Mouse (Mus musculus) kidney, embryonic 15.5 days (tissue): ENCODE measurements at regions not wholly inside any gene's neighbourhood (a gene's known extent, or its start where the extent isn't known, plus 50 kb on each side); places are given as distances from the start of the nearest gene placed in this dataset.

Experiments used
- ATAC-seq: fragments of 200-750 bp; cut with Nextera tagmentation; replicated peaks from 2 replicates; pipeline ENCODE4 v1.8.0; 2017; ENCODE audit warnings: moderate TSS enrichment; ENCODE audit not compliant: low FRiP score
- H3K27ac ChIP-seq: fragments of 300-500 bp; sonication (generic); 2 replicates; pipeline ENCODE4 v1.5.1; 2015; ENCODE audit warnings: mild to moderate bottlenecking, inconsistent platforms
- H3K27me3 ChIP-seq: fragments of 300-500 bp; sonication (generic); 2 replicates; pipeline ENCODE4 v1.6.1; 2015; ENCODE audit warnings: inconsistent platforms
- H3K36me3 ChIP-seq: fragments of 300-500 bp; sonication (generic); 2 replicates; pipeline ENCODE4 v1.6.1; 2015; ENCODE audit warnings: inconsistent platforms
- H3K4me1 ChIP-seq: fragments of 300-500 bp; sonication (generic); 2 replicates; pipeline ENCODE4 v1.6.1; 2015; ENCODE audit warnings: inconsistent platforms
- H3K4me2 ChIP-seq: fragments of 300-500 bp; sonication (generic); 2 replicates; pipeline ENCODE4 v1.6.1; 2015; ENCODE audit warnings: moderate library complexity, mild to moderate bottlenecking, inconsistent platforms
- H3K4me3 ChIP-seq: fragments of 300-500 bp; sonication (generic); replicated peaks from 2 replicates; pipeline ENCODE4 v1.5.1; 2015; ENCODE audit warnings: mild to moderate bottlenecking, inconsistent platforms
- H3K9ac ChIP-seq: fragments of 300-500 bp; sonication (generic); 2 replicates; pipeline ENCODE4 v1.6.1; 2015; ENCODE audit warnings: mild to moderate bottlenecking, inconsistent platforms
- H3K9me3 ChIP-seq: fragments of 300-500 bp; sonication (generic); replicated peaks from 2 replicates; pipeline ENCODE4 v1.6.1; 2016; ENCODE audit warnings: inconsistent platforms
- WGBS: fragments of 180-500 bp; shearing (Covaris S2); methylation state at CpG from one replicate; pipeline ENCODE4 v1.1.7; 2015; ENCODE audit warnings: mixed read lengths; 5-methylcytosine and 5-hydroxymethylcytosine counted together

DNA sequence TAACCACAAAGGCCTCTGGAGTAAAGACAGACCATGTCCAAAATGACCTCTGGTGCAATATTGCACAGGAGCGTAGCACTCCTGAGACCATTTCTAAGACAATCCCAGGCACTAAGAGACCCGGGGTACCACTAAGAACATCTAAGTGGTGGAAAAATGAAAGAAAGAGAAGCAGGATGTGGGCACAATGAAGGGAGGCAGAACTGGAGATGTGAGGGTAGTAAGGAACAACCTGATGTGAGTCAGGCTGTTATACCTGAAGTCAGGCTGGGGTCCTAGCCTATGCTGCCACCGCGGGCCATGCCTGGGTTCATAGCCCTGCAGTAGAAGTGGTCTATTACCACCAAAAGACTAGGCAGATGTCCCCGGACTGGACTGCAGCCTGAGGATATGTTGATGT, 1051.4 kb downstream of the Gsdmc2 start:
- no peak overlapping the region for H3K27ac ChIP-seq
- 95% methylated on average over 5 of the region's 5 CpGs for WGBS
- ATAC-seq, result no peak

DNA sequence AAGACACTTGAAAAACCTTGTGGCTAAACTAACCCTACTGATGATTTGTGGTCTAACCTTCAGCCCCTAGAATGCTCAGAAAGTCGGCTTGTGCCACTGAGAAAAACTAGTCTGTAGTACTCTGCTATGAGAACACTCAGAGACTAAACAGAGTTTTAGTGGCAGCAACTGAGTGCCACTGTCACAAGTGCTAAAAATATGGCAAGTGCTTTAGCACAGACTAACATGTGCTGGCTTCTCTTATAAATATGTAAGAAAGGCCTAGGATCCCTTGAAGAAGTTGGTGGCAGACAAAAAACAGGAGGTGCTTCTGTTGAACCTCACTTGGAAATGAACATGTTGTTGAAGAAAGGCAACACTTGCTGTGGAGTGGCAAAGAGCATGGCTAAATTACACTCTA, 1052.9 kb downstream of the Gsdmc2 start:
- H3K9ac ChIP-seq, result no peak overlapping the region
- H3K4me3 ChIP-seq, result no peak overlapping the region
- 71% methylated on average over 1 of the region's 1 CpGs for WGBS
- no peaks in the 10 kb centered on the region for H3K27me3 ChIP-seq
- ATAC-seq, result no peak
- no peak overlapping the region for H3K27ac ChIP-seq
- H3K4me1 ChIP-seq, result no peaks in the 10 kb centered on the region
- H3K4me2 ChIP-seq, result no peak overlapping the region
- no peaks in the 10 kb centered on the region for H3K9me3 ChIP-seq
- H3K36me3 ChIP-seq, result no peaks in the 10 kb centered on the region

More for the DNA sequence above, 1051.4 kb downstream of the Gsdmc2 start:
- Histone ChIP-seq H3K4me2 (no peak overlapping the region), H3K36me3 (no peaks in the 10 kb centered on the region), H3K9me3 (no peaks in the 10 kb centered on the region), H3K9ac (no peak overlapping the region), H3K4me3 (no peak overlapping the region), H3K27me3 (no peaks in the 10 kb centered on the region), H3K4me1 (no peaks in the 10 kb centered on the region)

DNA sequence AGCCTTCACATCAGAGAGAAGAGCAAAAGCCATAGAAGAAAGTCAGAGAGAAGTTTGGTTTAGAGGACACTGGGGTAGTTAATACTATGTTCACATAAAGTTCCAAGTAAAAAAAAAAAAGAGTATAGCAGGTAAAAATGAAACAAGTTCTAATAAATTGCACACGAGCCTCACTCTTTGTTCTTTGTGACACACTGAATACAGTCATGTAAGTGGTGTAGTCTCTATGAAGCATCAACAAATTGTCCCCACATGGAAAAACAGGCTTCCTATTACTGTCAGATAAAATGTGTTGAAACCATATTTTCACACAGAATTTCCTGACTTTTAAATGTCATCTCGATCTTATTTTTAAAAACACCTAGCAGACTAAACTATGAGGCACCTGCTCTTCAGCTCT, 1057.2 kb downstream of the Gsdmc2 start:
- WGBS, result 87% methylated on average over 2 of the region's 2 CpGs
- H3K4me1 ChIP-seq, result no peaks in the 10 kb centered on the region

DNA sequence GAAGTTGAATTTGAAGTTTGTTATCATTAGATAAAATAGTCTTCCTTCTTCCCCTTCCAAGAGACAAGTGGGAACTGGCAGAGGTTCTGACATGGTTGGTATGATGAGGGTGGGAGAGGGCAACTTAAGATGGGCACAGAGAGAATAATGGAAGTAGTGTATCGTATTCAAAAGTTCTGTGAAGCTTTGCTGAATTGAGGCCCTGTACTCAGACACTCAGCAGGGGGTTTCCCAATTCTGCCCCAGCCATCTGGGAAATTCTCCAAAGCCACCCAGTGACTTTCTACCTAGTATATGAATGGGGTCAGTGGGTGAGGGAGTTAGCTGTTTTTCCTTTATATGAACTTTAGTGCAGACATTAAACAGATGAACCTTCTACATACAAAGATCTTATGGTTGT, 1058.7 kb downstream of the Gsdmc2 start:
- no peaks in the 10 kb centered on the region for H3K27me3 ChIP-seq
- H3K9ac ChIP-seq, result no peak overlapping the region
- H3K4me2 ChIP-seq, result no peak overlapping the region
- H3K4me3 ChIP-seq, result no peak overlapping the region
- no peaks in the 10 kb centered on the region for H3K36me3 ChIP-seq
- no peak for ATAC-seq
- H3K9me3 ChIP-seq, result no peaks in the 10 kb centered on the region
- WGBS, result 86% methylated on average over 1 of the region's 1 CpGs
- H3K27ac ChIP-seq, result no peak overlapping the region
- no peaks in the 10 kb centered on the region for H3K4me1 ChIP-seq

More for the DNA sequence above, 1057.2 kb downstream of the Gsdmc2 start:
- no peak overlapping the region for H3K4me2 ChIP-seq
- ATAC-seq, result no peak
- H3K9ac ChIP-seq, result no peak overlapping the region
- H3K36me3 ChIP-seq, result no peaks in the 10 kb centered on the region
- no peaks in the 10 kb centered on the region for H3K9me3 ChIP-seq
- no peaks in the 10 kb centered on the region for H3K27me3 ChIP-seq
- no peak overlapping the region for H3K27ac ChIP-seq
- H3K4me3 ChIP-seq, result no peak overlapping the region

DNA sequence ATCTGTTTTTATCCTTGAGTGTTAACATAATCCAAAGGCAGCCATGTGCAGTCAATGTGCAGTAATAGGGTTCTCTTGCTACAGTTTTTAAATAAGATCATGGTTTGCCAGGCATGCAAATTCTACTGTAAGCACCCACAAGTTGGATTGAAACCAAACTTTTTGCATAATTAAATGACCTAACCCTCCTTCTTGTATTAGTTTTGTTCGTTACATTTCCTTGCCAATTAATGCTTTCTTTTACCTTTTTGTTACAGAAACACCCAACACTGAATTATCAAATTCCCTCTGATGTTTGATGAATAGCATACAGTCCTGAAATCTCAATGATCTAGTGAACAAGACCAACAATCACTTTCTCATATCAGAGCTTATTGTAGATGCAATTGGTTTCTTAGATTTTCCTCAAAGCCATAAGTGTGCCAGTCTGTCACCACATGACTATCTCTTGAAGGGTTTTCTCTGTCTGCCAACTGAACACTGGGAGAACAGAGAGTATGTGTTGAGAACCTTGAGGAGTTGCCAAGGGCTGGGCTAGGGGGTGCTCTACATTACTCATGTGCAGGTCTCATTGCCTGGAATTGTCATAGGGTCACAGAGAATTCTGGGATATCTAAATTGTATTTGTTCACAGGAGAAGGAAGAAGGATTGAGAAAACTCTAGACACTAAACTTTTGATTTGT, 1060.4 kb downstream of the Gsdmc2 start:
- WGBS, result 96% methylated on average over 1 of the region's 1 CpGs
- Histone ChIP-seq H3K27ac (no peak overlapping the region), H3K4me2 (no peak overlapping the region), H3K27me3 (no peaks in the 10 kb centered on the region), H3K9me3 (no peaks in the 10 kb centered on the region), H3K4me1 (no peaks in the 10 kb centered on the region), H3K4me3 (no peak overlapping the region), H3K36me3 (no peaks in the 10 kb centered on the region), H3K9ac (no peak overlapping the region)
- ATAC-seq, result no peak

DNA sequence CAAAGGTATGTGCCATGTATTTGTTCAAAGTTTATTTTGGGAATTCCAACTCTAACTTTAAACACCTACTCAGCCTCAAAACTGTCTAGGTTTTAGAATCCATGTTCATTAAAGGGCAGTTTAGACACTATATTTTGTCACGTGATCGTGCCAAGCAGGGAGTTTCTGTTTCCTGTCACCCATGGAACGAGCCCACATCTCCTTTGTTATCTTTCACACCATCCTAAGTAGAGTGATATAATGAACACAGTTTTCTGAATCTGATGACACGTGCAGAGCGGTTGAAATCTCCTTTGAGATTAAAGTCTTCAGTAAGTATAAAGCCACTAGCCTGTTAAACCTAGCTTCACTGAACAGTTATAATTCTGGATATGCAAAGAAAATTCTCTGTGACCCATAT, 1066.1 kb downstream of the Gsdmc2 start:
- ATAC-seq, result no peak
- H3K27ac ChIP-seq, result no peak overlapping the region
- WGBS, result 78% methylated on average over 5 of the region's 5 CpGs

DNA sequence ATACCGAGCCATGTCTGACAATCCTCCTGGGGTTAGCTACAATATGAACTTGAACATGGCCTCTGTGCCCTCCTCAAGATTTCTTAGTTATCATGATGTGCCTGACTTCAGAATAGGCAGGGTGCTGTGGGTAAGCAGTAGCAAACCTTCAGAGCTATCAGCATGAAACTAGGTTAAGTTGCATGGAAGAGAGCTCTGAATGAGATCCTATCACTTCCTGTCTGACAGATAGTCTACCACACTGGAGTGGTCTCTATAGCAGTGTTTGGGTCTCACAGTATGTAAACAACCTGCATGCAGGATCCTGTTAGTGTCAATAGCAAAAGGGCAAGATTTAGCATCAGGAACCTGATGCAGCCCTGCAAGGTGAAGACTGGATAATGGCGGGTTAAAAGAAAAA, 1092.3 kb downstream of the Gsdmc2 start:
- no peaks in the 10 kb centered on the region for H3K36me3 ChIP-seq
- WGBS, result 94% methylated on average over 2 of the region's 2 CpGs
- no peak overlapping the region for H3K4me2 ChIP-seq
- no peak for ATAC-seq
- H3K9me3 ChIP-seq, result no peaks in the 10 kb centered on the region
- no peak overlapping the region for H3K27ac ChIP-seq
- H3K27me3 ChIP-seq, result no peaks in the 10 kb centered on the region
- H3K9ac ChIP-seq, result no peak overlapping the region
- no peaks in the 10 kb centered on the region for H3K4me1 ChIP-seq
- no peak overlapping the region for H3K4me3 ChIP-seq

More for the DNA sequence above, 1066.1 kb downstream of the Gsdmc2 start:
- Histone ChIP-seq H3K4me3 (no peak overlapping the region), H3K36me3 (no peaks in the 10 kb centered on the region), H3K4me1 (no peaks in the 10 kb centered on the region), H3K9me3 (no peaks in the 10 kb centered on the region), H3K27me3 (no peaks in the 10 kb centered on the region), H3K4me2 (no peak overlapping the region), H3K9ac (no peak overlapping the region)

DNA sequence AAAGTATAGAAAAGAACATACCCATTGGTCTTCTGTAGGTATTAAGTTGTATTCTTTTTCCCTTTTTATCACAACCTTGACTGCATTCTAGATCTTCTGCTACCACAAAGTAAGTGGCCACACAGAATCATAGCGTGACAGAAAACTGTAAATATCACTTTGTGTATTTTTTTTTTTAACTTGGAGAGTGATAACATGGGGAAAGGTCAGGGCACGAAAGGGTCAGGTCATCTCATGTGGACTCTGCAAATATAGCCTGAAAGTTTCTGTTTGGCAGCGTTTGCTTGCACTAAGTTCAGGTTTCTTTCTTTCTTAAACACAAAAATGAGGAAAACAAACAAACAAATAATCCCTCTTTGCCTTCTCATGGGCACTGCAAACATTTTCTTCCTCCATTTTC, 1101.1 kb downstream of the Gsdmc2 start:
- Histone ChIP-seq H3K9me3 (no peaks in the 10 kb centered on the region), H3K27me3 (no peaks in the 10 kb centered on the region), H3K9ac (no peak overlapping the region), H3K36me3 (no peaks in the 10 kb centered on the region), H3K4me1 (no peaks in the 10 kb centered on the region), H3K4me2 (no peak overlapping the region), H3K27ac (no peak overlapping the region), H3K4me3 (no peak overlapping the region)
- 80% methylated on average over 3 of the region's 3 CpGs for WGBS
- ATAC-seq, result no peak

DNA sequence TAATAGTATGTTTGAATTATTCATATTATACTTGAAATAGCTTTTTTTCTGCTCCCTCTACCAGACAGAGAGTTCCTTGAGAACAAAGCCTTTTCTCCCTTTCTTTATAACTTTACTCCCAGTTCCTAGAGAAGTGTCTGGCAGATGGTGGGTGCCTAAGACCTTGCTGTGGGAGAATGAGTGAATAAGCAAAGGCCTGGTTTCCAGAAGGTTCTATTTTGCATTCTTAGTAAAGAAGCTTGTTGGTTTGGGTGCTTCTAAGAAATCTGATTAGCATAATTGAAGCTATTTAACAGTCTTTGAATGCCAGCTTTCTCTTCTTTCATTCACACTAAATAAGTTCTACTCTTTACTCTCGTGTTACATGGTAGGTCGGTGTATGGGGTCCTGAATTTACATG, 1104.2 kb downstream of the Gsdmc2 start:
- H3K9me3 ChIP-seq, result no peaks in the 10 kb centered on the region
- 91% methylated on average over 2 of the region's 2 CpGs for WGBS
- H3K27me3 ChIP-seq, result no peaks in the 10 kb centered on the region
- H3K4me3 ChIP-seq, result no peak overlapping the region
- no peak overlapping the region for H3K27ac ChIP-seq
- no peak overlapping the region for H3K9ac ChIP-seq
- no peaks in the 10 kb centered on the region for H3K4me1 ChIP-seq
- H3K36me3 ChIP-seq, result no peaks in the 10 kb centered on the region
- no peak overlapping the region for H3K4me2 ChIP-seq
- ATAC-seq, result no peak

DNA sequence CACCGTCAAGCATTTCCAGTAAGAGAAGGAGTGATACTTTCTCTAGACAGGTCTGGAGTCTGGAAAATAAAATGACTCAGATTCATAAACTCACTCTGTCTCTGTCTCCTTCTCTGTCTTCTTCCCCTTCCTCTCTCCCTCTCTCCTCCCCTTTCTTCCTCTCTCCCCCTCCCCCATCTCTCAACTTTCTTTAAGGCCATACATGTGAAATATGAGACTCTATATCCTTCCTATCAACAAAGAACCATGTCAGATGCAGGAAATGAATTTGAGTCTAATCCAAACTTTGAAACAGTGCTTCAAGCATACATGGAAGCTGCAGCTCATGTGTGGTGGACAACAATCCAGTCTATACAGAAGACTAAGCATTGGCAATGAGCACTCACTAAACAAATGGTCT, 1109.6 kb downstream of the Gsdmc2 start:
- Histone ChIP-seq H3K27ac (no peak overlapping the region), H3K4me1 (peaks cover 5% of the 10 kb centered on the region; the same call in 1 of the 2 replicates), H3K4me2 (no peak overlapping the region), H3K27me3 (no peaks in the 10 kb centered on the region), H3K9me3 (no peaks in the 10 kb centered on the region), H3K9ac (no peak overlapping the region), H3K36me3 (no peaks in the 10 kb centered on the region), H3K4me3 (no peak overlapping the region)
- no peak for ATAC-seq
- 72% methylated on average over 1 of the region's 1 CpGs for WGBS

DNA sequence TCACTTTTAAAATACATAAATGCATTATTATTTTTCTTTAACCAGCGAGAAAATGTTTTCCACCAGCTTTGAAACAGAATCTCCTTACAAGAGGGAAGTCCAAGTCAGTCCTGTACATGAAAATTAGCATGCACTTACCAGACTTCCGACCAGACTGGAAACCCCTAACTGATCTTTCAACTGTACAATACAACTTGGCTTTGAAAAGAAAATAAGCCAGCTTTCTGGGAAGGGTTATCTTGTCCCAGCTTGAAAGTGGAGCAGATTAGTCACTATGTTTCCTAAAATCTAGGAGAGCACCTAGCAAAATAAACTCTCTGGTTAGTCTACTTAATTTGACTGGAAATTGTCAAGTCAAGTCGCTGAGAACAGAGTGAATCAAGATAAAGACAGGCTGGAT, 1110.1 kb downstream of the Gsdmc2 start:
- WGBS, result 76% methylated on average over 3 of the region's 3 CpGs
- H3K4me1 ChIP-seq, result peaks cover 5% of the 10 kb centered on the region; the same call in 1 of the 2 replicates

DNA sequence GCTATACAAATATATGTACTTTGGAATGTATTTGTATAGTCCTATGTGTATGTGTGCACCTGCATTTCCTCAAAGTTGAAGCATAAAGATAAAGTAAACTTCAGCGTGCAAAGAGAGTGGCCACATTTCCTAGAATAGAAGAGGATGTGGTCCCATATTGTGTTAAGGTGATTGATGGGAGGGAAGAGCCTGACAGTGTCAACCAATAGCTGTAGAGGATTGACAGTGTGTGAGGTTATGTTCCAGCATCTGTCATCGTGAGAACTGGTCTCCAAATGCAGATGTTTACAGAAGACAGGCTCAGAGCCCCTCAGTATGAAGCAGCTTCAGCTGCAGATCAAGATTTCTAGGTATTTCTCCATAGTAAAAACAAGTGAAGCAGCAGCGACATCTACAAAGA, 1114.5 kb downstream of the Gsdmc2 start:
- Histone ChIP-seq H3K27ac (no peak overlapping the region), H3K4me3 (no peak overlapping the region), H3K4me2 (no peak overlapping the region), H3K9me3 (no peaks in the 10 kb centered on the region), H3K36me3 (no peaks in the 10 kb centered on the region), H3K4me1 (peaks cover 3% of the 10 kb centered on the region; the same call in 1 of the 2 replicates), H3K9ac (no peak overlapping the region), H3K27me3 (no peaks in the 10 kb centered on the region)
- no peak for ATAC-seq
- WGBS, result 73% methylated on average over 3 of the region's 3 CpGs

More for the DNA sequence above, 1110.1 kb downstream of the Gsdmc2 start:
- no peaks in the 10 kb centered on the region for H3K9me3 ChIP-seq
- no peak overlapping the region for H3K4me2 ChIP-seq
- ATAC-seq, result no peak
- H3K4me3 ChIP-seq, result no peak overlapping the region
- H3K27me3 ChIP-seq, result no peaks in the 10 kb centered on the region
- H3K9ac ChIP-seq, result no peak overlapping the region
- no peak overlapping the region for H3K27ac ChIP-seq
- H3K36me3 ChIP-seq, result no peaks in the 10 kb centered on the region

DNA sequence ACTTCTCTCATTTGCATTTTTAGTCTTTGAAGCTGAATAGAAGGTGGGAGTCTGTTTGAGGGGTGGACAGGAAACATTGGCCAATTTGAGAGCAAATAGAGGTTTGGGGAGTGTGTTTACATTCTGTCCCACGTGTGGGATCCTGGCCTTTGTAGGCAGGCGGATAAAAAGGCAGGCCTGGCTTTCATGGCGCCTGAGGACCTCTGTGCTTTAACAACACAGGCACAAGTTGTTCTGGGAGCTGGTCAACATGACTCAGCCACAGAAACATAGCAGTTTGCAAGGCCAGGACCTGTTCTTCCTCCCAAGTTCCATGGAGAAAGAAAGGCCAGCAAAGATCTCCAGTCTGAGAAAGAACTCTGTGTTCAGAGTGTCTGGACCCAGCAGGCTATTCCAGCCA, 1130.7 kb downstream of the Gsdmc2 start:
- no peak overlapping the region for H3K27ac ChIP-seq

More for the DNA sequence above, 1130.7 kb downstream of the Gsdmc2 start:
- Histone ChIP-seq H3K27me3 (no peaks in the 10 kb centered on the region), H3K4me2 (no peak overlapping the region), H3K9ac (no peak overlapping the region), H3K4me1 (0 out of 2 replicates have a peak, but pooled peaks cover 4% of the 10 kb centered on the region), H3K36me3 (no peaks in the 10 kb centered on the region), H3K4me3 (no peak overlapping the region), H3K9me3 (no peaks in the 10 kb centered on the region)
- no peak for ATAC-seq
- WGBS, result 21% methylated on average over 3 of the region's 3 CpGs
